Mouse (Mus musculus): ENCODE results near the gene Hectd4.

Hectd4 gene

GRCm38 (mm10) chr5:121384757-121385460 lies 164.9 kb downstream of the Hectd4 start:
- ChIA-PET POLR2A (interaction anchor here in 3 of 4 experiments (0.6 to 8.6 kb wide), 23 partner anchors 9 to 204 kb away, joined by 3 to 94 read pairs (median 4); partner anchors contain the start of genes Naa25 (in 3 of the 3), Hectd4 (in 1 of the 3) and Rpl6 (in 1 of the 3)), CTCF (interaction anchor here in 3 of 4 experiments (0.6 to 1.3 kb wide), 9 partner anchors 8 to 197 kb away, joined by 3 to 18 read pairs (median 3); partner anchors contain the start of gene Naa25 (in 1 of the 3))

GRCm38 (mm10) chr5:121385461-121386119 lies 165.6 kb downstream of the Hectd4 start, which contains the start of gene Trafd1:
Trafd1 (minus strand) TSS chr5:121385632.
- CTCF ChIA-PET = interaction anchor here in 3 of 4 experiments (0.6 to 1.3 kb wide), 11 partner anchors 9 to 933 kb away, joined by 3 to 8 read pairs (median 3); partner anchors contain the start of gene Naa25 (in 1 of the 3)
- POLR2A ChIA-PET = interaction anchor here (0.6 to 8.6 kb wide), 26 partner anchors 9 to 737 kb away, joined by 3 to 94 read pairs (median 4); partner anchors contain the start of genes Naa25 (in 4 of the 4), Hectd4 (in 1 of the 4) and Rpl6 (in 1 of the 4)

- ChIA-PET CTCF (interaction anchor here in 2 of 4 experiments (0.6 to 1.3 kb wide), 6 partner anchors 9 to 933 kb away, joined by 3 to 8 read pairs (median 4); no protein-coding TSS in a partner anchor), POLR2A (interaction anchor here (0.6 to 8.6 kb wide), 16 partner anchors 11 to 737 kb away, joined by 3 to 94 read pairs (median 3); partner anchors contain the start of genes Naa25 (in 4 of the 4) and Rpl6 (in 1 of the 4))
These were observed 166.3 kb downstream of the Hectd4 start for GRCm38 (mm10) chr5:121386120-121386909.

GRCm38 (mm10) chr5:121387126-121387525 lies 167.1 kb downstream of the Hectd4 start:
- ChIA-PET CTCF (interaction anchor here in 3 of 4 experiments (0.6 to 0.7 kb wide), 4 partner anchors 13 to 847 kb away, joined by 3 to 7 read pairs (median 3); no protein-coding TSS in a partner anchor), POLR2A (interaction anchor here in 3 of 4 experiments (0.6 to 8.6 kb wide), 8 partner anchors 10 to 344 kb away, joined by 3 to 94 read pairs (median 4); partner anchors contain the start of gene Naa25 (in 2 of the 3))

- ChIA-PET CTCF (interaction anchor here in 3 of 4 experiments (0.6 to 1.6 kb wide), 4 partner anchors 10 to 83 kb away, joined by 3 to 5 read pairs (median 4); no protein-coding TSS in a partner anchor), POLR2A (interaction anchor here in 2 of 4 experiments (0.7 to 8.6 kb wide), 10 partner anchors 8 to 169 kb away, joined by 3 to 94 read pairs (median 4); partner anchors contain the start of genes Naa25 (in 2 of the 2) and Hectd4 (in 1 of the 2))
These were observed 169.1 kb downstream of the Hectd4 start for GRCm38 (mm10) chr5:121389106-121389505.

- ChIA-PET CTCF (interaction anchor here (0.6 to 1.6 kb wide), 9 partner anchors 8 to 388 kb away, joined by 3 to 5 read pairs (median 4); no protein-coding TSS in a partner anchor), POLR2A (interaction anchor here in 3 of 4 experiments (0.6 to 8.6 kb wide), 20 partner anchors 7 to 803 kb away, joined by 3 to 94 read pairs (median 4); partner anchors contain the start of genes Naa25 (in 2 of the 3), Erp29 (in 1 of the 3) and Hectd4 (in 1 of the 3))
These were observed 169.7 kb downstream of the Hectd4 start for GRCm38 (mm10) chr5:121389691-121390090.

- ChIA-PET CTCF (interaction anchor here in 2 of 4 experiments (0.6 to 0.9 kb wide), 6 partner anchors 10 to 826 kb away, joined by 3 to 6 read pairs (median 4); no protein-coding TSS in a partner anchor), POLR2A (interaction anchor here in 3 of 4 experiments (0.7 to 22.7 kb wide), 6 partner anchors 12 to 179 kb away, joined by 3 to 681 read pairs (median 5); no protein-coding TSS in a partner anchor)
These were observed 172.8 kb downstream of the Hectd4 start for GRCm38 (mm10) chr5:121392667-121393380.

- ChIA-PET CTCF (interaction anchor here in 2 of 4 experiments (0.6 to 1.4 kb wide), 8 partner anchors 10 to 827 kb away, joined by 3 to 6 read pairs (median 4); no protein-coding TSS in a partner anchor), POLR2A (interaction anchor here in 2 of 4 experiments (0.7 to 22.7 kb wide), 7 partner anchors 8 to 180 kb away, joined by 3 to 681 read pairs (median 5); partner anchors contain the start of genes Erp29 (in 1 of the 2) and Trafd1 (in 1 of the 2))
These were observed 173.4 kb downstream of the Hectd4 start for GRCm38 (mm10) chr5:121393402-121393801.

GRCm38 (mm10) chr5:121395621-121396020 lies 175.6 kb downstream of the Hectd4 start:
- ChIA-PET CTCF (interaction anchor here in 2 of 4 experiments (0.6 to 1.7 kb wide), 6 partner anchors 10 to 180 kb away, joined by 3 to 8 read pairs (median 4); partner anchors contain the start of gene Trafd1 (in 1 of the 2)), POLR2A (interaction anchor here (0.5 to 22.7 kb wide), 13 partner anchors 9 to 192 kb away, joined by 3 to 681 read pairs (median 4); partner anchors contain the start of genes Trafd1 (in 2 of the 4), Erp29 (in 1 of the 4) and Rpl6 (in 1 of the 4))

GRCm38 (mm10) chr5:121397187-121398145 lies 177.4 kb downstream of the Hectd4 start, which contains the start of gene Naa25:
Naa25 (plus strand) TSS chr5:121397936.
- POLR2A ChIA-PET = interaction anchor here (0.6 to 22.7 kb wide), 95 partner anchors 9 to 1646 kb away, joined by 3 to 681 read pairs (median 4); partner anchors contain the start of genes Hectd4 (in 3 of the 4), Trafd1 (in 3 of the 4), Erp29 (in 2 of the 4) and Rpl6 (in 2 of the 4)
- CTCF ChIA-PET = interaction anchor here (0.5 to 1.5 kb wide), 16 partner anchors 9 to 675 kb away, joined by 3 to 8 read pairs (median 4); partner anchors contain the start of genes Hectd4 (in 1 of the 4) and Trafd1 (in 1 of the 4)

- ChIA-PET CTCF (interaction anchor here in 3 of 4 experiments (0.6 to 1.5 kb wide), 13 partner anchors 8 to 674 kb away, joined by 3 to 8 read pairs (median 3); partner anchors contain the start of gene Trafd1 (in 1 of the 3)), POLR2A (interaction anchor here (0.6 to 22.7 kb wide), 82 partner anchors 8 to 1645 kb away, joined by 3 to 681 read pairs (median 5); partner anchors contain the start of genes Trafd1 (in 3 of the 4), Erp29 (in 2 of the 4), Hectd4 (in 2 of the 4) and Rpl6 (in 2 of the 4))
These were observed 178.3 kb downstream of the Hectd4 start for GRCm38 (mm10) chr5:121398146-121398964.

- ChIA-PET CTCF (interaction anchor here in 2 of 4 experiments (0.6 kb wide), 2 partner anchors 10 to 465 kb away, joined by 3 to 5 read pairs; no protein-coding TSS in a partner anchor), POLR2A (interaction anchor here (0.6 to 22.7 kb wide), 20 partner anchors 10 to 1457 kb away, joined by 3 to 681 read pairs (median 5); partner anchors contain the start of genes Trafd1 (in 3 of the 4), Erp29 (in 2 of the 4), Tmem116 (in 2 of the 4) and Rpl6 (in 1 of the 4))
These were observed 179.0 kb downstream of the Hectd4 start for GRCm38 (mm10) chr5:121398965-121399462.

GRCm38 (mm10) chr5:121399540-121399939 lies 179.5 kb downstream of the Hectd4 start:
- ChIA-PET CTCF (interaction anchor here in 1 of 4 experiments (0.6 kb wide), 1 partner anchor 12 kb away, joined by 3 read pairs; no protein-coding TSS in a partner anchor), POLR2A (interaction anchor here in 3 of 4 experiments (1.0 to 22.7 kb wide), 12 partner anchors 12 to 194 kb away, joined by 3 to 681 read pairs (median 6); partner anchors contain the start of genes Erp29 (in 2 of the 3), Tmem116 (in 2 of the 3), Rpl6 (in 1 of the 3) and Trafd1 (in 1 of the 3))
